Mouse (Mus musculus): ENCODE measurements around the gene Slc25a28. TPM values are rescaled to one million over a fixed set of nuclear protein-coding genes. Genes with fewer than 3 reads are reported as not detected.

The Slc25a28 gene
- polyA plus RNA-seq, 1 experiment from 2014 or later: 14.3 TPM

GRCm38 (mm10) chr19:43655735-43656492 lies 18.8 kb downstream of the Slc25a28 start:
- no peaks in the 10 kb centered on the region for H3K36me3 ChIP-seq
- 35% methylated on average over 11 of the region's 11 CpGs for WGBS
- H3K4me3 ChIP-seq (replicated peaks): no peak overlapping the region
- H3K9me3 ChIP-seq (replicated peaks): no peaks in the 10 kb centered on the region
- no peak overlapping the region for H3K9ac ChIP-seq
- no peak overlapping the region for H3K4me2 ChIP-seq
- H3K27me3 ChIP-seq: peaks cover 40% of the 10 kb centered on the region
- ATAC-seq (replicated peaks; ENCODE audit: low FRiP score): no peak
- no peak overlapping the region for H3K27ac ChIP-seq
- 0 out of 2 replicates have a peak, but pooled peaks cover 10% of the 10 kb centered on the region for H3K4me1 ChIP-seq

DNA sequence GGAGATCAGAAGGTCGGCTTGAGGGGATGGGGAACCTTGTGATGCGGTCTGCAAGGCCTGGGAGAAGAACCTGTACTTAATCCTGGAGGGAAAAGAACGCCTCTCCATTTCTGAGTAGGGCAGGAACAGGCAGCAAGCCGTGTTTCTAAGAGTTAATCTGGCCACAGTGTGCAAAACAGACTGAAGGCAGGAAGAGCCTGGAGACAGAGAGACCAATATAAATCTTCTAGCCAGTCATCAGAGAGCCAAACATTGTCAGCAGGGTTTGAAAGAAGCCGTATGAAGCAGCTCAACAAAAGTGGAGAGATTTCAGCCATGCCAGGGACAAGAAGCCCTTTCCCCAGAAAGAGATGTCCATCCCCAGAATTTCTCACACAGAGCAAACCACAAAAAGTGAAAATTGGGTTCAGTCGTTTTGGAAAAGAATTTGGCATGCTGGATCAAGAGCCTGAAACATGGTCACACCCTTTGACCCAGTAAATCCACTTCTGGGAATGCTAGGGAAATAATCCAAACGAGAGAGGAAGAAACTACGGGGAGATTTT lies 23.4 kb downstream of the Slc25a28 start:
- no peak overlapping the region for H3K27ac ChIP-seq
- H3K4me1 ChIP-seq: 0 out of 2 replicates have a peak, but pooled peaks cover 11% of the 10 kb centered on the region
- no peak overlapping the region for H3K9ac ChIP-seq
- no peaks in the 10 kb centered on the region for H3K9me3 ChIP-seq (replicated peaks)
- no peak overlapping the region for H3K4me2 ChIP-seq
- no peaks in the 10 kb centered on the region for H3K36me3 ChIP-seq
- peaks cover 40% of the 10 kb centered on the region for H3K27me3 ChIP-seq
- no peak overlapping the region for H3K4me3 ChIP-seq (replicated peaks)
- no peak for ATAC-seq (replicated peaks; ENCODE audit: low FRiP score)
- 43% methylated on average over 8 of the region's 8 CpGs for WGBS

- peaks cover 22% of the 10 kb centered on the region for H3K27me3 ChIP-seq
- no peak for ATAC-seq (replicated peaks; ENCODE audit: low FRiP score)
- H3K9me3 ChIP-seq (replicated peaks): no peaks in the 10 kb centered on the region
- 88% methylated on average over 4 of the region's 4 CpGs for WGBS
- no peaks in the 10 kb centered on the region for H3K36me3 ChIP-seq
- H3K4me1 ChIP-seq: 0 out of 2 replicates have a peak, but pooled peaks cover 13% of the 10 kb centered on the region
- no peak overlapping the region for H3K27ac ChIP-seq
- H3K9ac ChIP-seq: no peak overlapping the region
- no peak overlapping the region for H3K4me2 ChIP-seq
- H3K4me3 ChIP-seq (replicated peaks): no peak overlapping the region
These were observed 26.3 kb downstream of the Slc25a28 start for GRCm38 (mm10) chr19:43648343-43648742.

DNA sequence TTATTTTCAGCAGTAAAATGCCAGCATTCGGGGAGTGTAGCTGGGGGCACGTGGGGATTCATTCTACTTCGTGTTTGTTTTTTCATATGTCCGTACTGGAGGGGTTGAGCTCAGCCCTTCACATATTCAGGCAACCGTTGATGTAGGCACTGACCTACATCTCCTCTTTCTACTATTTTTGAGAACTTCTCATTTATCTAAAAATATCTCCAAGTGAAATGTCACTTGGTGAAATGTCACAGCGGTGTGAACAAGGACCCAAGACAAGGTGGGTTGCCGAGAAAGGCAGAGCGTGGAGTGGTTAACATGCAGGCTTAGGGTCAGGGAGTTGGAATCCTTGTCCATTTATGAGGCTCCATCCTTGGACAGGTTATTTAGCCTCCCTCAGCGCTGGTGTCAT lies 27.4 kb downstream of the Slc25a28 start:
- peaks cover 11% of the 10 kb centered on the region for H3K27me3 ChIP-seq
- no peak overlapping the region for H3K27ac ChIP-seq
- H3K4me1 ChIP-seq: 0 out of 2 replicates have a peak, but pooled peaks cover 5% of the 10 kb centered on the region
- no peak overlapping the region for H3K4me3 ChIP-seq (replicated peaks)
- WGBS: 80% methylated on average over 9 of the region's 9 CpGs
- H3K4me2 ChIP-seq: no peak overlapping the region
- no peaks in the 10 kb centered on the region for H3K9me3 ChIP-seq (replicated peaks)
- ATAC-seq (replicated peaks; ENCODE audit: low FRiP score): no peak
- H3K36me3 ChIP-seq: no peaks in the 10 kb centered on the region
- no peak overlapping the region for H3K9ac ChIP-seq

DNA sequence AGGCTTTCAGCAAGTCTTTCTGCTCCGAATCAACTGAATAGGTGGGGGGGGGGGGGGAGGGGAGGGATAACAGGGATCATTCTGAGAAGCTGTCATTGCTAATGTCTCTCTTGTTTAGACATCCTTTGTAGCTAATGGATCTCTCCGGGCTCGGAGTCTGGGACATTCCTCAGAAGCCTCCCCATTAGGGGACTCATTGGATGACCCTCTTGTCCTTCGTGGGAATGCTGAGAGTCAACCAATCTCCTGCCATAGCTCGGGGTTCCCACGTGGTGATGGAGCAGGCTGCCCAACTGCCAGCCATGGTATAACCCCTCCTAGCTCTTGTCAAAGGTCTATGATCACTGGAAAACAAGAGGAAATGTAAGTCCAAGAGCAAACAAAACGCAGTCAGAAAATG lies 27.8 kb downstream of the Slc25a28 start:
- no peak overlapping the region for H3K9ac ChIP-seq
- H3K27me3 ChIP-seq: peaks cover 8% of the 10 kb centered on the region; the same call in 1 of the 2 replicates
- H3K36me3 ChIP-seq: no peaks in the 10 kb centered on the region
- 0 out of 2 replicates have a peak, but pooled peaks cover 5% of the 10 kb centered on the region for H3K4me1 ChIP-seq
- WGBS: 65% methylated on average over 7 of the region's 7 CpGs
- H3K4me2 ChIP-seq: no peak overlapping the region
- H3K9me3 ChIP-seq (replicated peaks): no peaks in the 10 kb centered on the region
- H3K27ac ChIP-seq: no peak overlapping the region
- H3K4me3 ChIP-seq (replicated peaks): no peak overlapping the region
- no peak for ATAC-seq (replicated peaks; ENCODE audit: low FRiP score)

GRCm38 (mm10) chr19:43645508-43645907 lies 29.2 kb downstream of the Slc25a28 start:
- H3K4me2 ChIP-seq: no peak overlapping the region
- H3K4me3 ChIP-seq (replicated peaks): no peak overlapping the region
- WGBS: 92% methylated on average over 9 of the region's 9 CpGs
- H3K4me1 ChIP-seq: 0 out of 2 replicates have a peak, but pooled peaks cover 2% of the 10 kb centered on the region
- H3K9ac ChIP-seq: no peak overlapping the region
- H3K27ac ChIP-seq: no peak overlapping the region
- ATAC-seq (replicated peaks; ENCODE audit: low FRiP score): no peak
- no peaks in the 10 kb centered on the region for H3K9me3 ChIP-seq (replicated peaks)
- no peaks in the 10 kb centered on the region for H3K27me3 ChIP-seq
- H3K36me3 ChIP-seq: no peaks in the 10 kb centered on the region

DNA sequence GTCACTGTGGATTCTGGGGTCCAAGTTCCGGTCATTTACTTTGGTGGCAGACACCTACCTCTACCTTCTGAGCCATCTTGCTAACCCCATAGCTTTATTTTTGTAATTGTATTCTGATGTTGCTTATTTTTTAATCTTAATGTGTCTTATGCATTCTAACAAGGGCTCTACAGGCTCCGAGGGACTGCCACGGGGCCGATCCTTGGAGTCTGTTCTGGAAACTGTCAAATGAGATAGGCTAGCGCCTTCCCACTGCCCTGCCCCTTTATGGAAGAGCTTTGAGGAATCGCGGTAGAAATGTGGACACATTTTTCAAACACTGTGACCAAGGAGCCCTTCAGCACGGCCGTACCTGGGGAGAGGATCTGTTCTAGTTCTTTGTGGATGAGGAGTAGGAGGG lies 31.8 kb downstream of the Slc25a28 start:
- Histone ChIP-seq H3K27ac (no peak overlapping the region), H3K4me1 (0 out of 2 replicates have a peak, but pooled peaks cover 2% of the 10 kb centered on the region), H3K4me3 (replicated peaks) (no peak overlapping the region), H3K4me2 (no peak overlapping the region), H3K9me3 (replicated peaks) (no peaks in the 10 kb centered on the region), H3K9ac (no peak overlapping the region), H3K36me3 (no peaks in the 10 kb centered on the region), H3K27me3 (no peaks in the 10 kb centered on the region)
- WGBS: 86% methylated on average over 9 of the region's 9 CpGs
- no peak for ATAC-seq (replicated peaks; ENCODE audit: low FRiP score)

- Histone ChIP-seq H3K4me2 (no peak overlapping the region), H3K9ac (no peak overlapping the region), H3K4me1 (0 out of 2 replicates have a peak, but pooled peaks cover 2% of the 10 kb centered on the region), H3K27ac (no peak overlapping the region), H3K27me3 (no peaks in the 10 kb centered on the region), H3K36me3 (no peaks in the 10 kb centered on the region), H3K4me3 (replicated peaks) (no peak overlapping the region), H3K9me3 (replicated peaks) (no peaks in the 10 kb centered on the region)
- no peak for ATAC-seq (replicated peaks; ENCODE audit: low FRiP score)
- WGBS: 74% methylated on average over 11 of the region's 11 CpGs
These were observed 32.8 kb downstream of the Slc25a28 start for GRCm38 (mm10) chr19:43641833-43642232.

- H3K36me3 ChIP-seq: no peaks in the 10 kb centered on the region
- 0 out of 2 replicates have a peak, but pooled peaks have one; percentile 46 for ATAC-seq (replicated peaks; ENCODE audit: low FRiP score)
- no peak overlapping the region for H3K4me2 ChIP-seq
- no peak overlapping the region for H3K27ac ChIP-seq
- H3K4me3 ChIP-seq (replicated peaks): no peak overlapping the region
- no peaks in the 10 kb centered on the region for H3K9me3 ChIP-seq (replicated peaks)
- H3K4me1 ChIP-seq: 0 out of 2 replicates have a peak, but pooled peaks cover 7% of the 10 kb centered on the region
- H3K27me3 ChIP-seq: peaks cover 27% of the 10 kb centered on the region
- 20% methylated on average over 12 of the region's 12 CpGs for WGBS
- H3K9ac ChIP-seq: no peak overlapping the region
These were observed 44.0 kb downstream of the Slc25a28 start for GRCm38 (mm10) chr19:43630466-43631251.

DNA sequence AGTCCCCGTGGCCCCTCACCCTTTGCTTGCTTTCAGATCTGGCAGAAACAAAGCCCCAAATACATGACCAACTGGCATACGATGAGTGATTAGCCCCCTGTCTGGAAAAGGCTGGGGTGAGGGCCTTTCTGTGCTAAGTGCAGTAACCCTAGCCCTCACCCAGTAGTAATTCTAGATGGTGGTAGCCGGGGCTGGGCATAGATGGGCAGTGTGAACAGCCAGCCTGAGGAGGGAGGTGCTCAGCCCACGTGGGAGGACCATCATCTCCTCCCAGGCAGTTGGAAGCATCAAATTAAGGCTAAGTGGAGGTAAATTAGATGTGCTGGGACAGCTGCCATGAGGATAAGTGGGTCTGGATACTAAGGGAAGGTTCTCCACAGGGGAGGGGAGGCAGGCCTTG lies 45.6 kb downstream of the Slc25a28 start:
- Histone ChIP-seq H3K4me2 (no peak overlapping the region), H3K9ac (no peak overlapping the region), H3K4me3 (replicated peaks) (no peak overlapping the region), H3K36me3 (no peaks in the 10 kb centered on the region), H3K9me3 (replicated peaks) (no peaks in the 10 kb centered on the region), H3K27me3 (peaks cover 37% of the 10 kb centered on the region), H3K4me1 (0 out of 2 replicates have a peak, but pooled peaks cover 7% of the 10 kb centered on the region), H3K27ac (no peak overlapping the region)
- 15% methylated on average over 4 of the region's 4 CpGs for whole genome bisulfite sequencing
- peak; percentile 75 for ATAC-seq (replicated peaks; ENCODE audit: low FRiP score)

DNA sequence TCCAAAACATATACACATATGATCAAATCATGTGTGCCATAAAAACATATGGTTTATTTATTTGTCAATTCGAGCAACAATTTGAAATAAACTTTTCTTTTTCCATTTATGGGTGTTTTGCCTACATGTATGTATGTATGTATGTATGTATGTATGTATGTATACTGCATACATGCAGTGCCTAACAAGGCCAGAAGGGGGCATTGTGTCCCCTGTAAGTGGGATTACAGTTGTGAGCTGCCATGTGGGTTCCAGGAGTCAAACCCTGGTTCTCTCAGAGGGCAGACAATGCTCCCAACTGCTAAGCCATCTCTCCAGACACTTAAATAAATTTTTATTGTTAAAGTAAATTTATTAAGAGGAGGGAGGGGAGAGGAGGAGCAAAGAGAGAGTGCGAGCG lies 47.3 kb downstream of the Slc25a28 start:
- Histone ChIP-seq H3K27ac (no peak overlapping the region), H3K9me3 (replicated peaks) (no peaks in the 10 kb centered on the region), H3K36me3 (no peaks in the 10 kb centered on the region), H3K27me3 (peaks cover 50% of the 10 kb centered on the region), H3K4me1 (0 out of 2 replicates have a peak, but pooled peaks cover 7% of the 10 kb centered on the region), H3K4me3 (replicated peaks) (no peak overlapping the region), H3K9ac (no peak overlapping the region), H3K4me2 (no peak overlapping the region)
- ATAC-seq (replicated peaks; ENCODE audit: low FRiP score): no peak
- WGBS: 92% methylated on average over 3 of the region's 3 CpGs

DNA sequence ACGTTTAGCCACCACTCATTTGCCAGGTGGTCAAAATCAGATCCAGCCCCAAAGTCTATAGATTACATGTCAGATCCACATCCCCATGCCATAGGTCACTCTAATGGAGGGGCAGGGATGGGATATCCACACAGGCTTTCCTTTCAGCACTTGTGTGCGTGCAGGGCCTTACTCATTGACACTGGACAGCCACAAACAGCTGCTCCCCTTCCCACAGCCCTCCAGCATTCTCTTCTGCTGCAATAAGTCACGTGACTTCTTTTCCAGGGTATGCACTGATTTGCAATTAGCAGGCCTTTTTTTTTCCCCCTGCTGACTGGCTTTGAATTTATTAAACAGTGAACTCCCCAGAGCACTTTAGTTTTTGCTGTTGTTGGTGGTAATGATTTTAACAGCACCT lies 48.5 kb downstream of the Slc25a28 start:
- WGBS: 21% methylated on average over 3 of the region's 3 CpGs
- ATAC-seq (replicated peaks; ENCODE audit: low FRiP score): no peak
- no peak overlapping the region for H3K4me3 ChIP-seq (replicated peaks)
- no peak overlapping the region for H3K27ac ChIP-seq
- no peaks in the 10 kb centered on the region for H3K36me3 ChIP-seq
- no peaks in the 10 kb centered on the region for H3K9me3 ChIP-seq (replicated peaks)
- H3K9ac ChIP-seq: no peak overlapping the region
- H3K4me2 ChIP-seq: no peak overlapping the region
- 0 out of 2 replicates have a peak, but pooled peaks cover 7% of the 10 kb centered on the region for H3K4me1 ChIP-seq
- H3K27me3 ChIP-seq: peaks cover 60% of the 10 kb centered on the region

All from kidney, embryonic 15.5 days (tissue).